Mouse (Mus musculus) heart, embryonic 14.5 days (tissue): ENCODE measurements around the gene Fggy. TPM values are rescaled to one million over a fixed set of nuclear protein-coding genes. Genes with fewer than 3 reads are reported as not detected.
A peak's percentile ranks its signal among the peaks of the same experiment; 100 is the strongest.

ENCODE experiments used
- ATAC-seq: fragments of 200-750 bp; cut with Nextera tagmentation; 2 replicates; pipeline ENCODE4 v1.8.0; 2017; ENCODE audit warnings: low read depth, moderate TSS enrichment; ENCODE audit not compliant: insufficient number of reproducible peaks, insufficient read depth, low FRiP score
- H3K27ac ChIP-seq, 2 experiments: fragments of 200-500 bp in 1 of 2; fragments of 300-500 bp in 1 of 2; sonication (generic) in 1 of 2; replicated peaks in 1 of 2; 2 replicates each; pipeline ENCODE4 v1.5.1; 2012 to 2014; ENCODE audit warnings: low read depth in 2 of 2, low read length in 2 of 2, control low read depth in 1 of 2, mild to moderate bottlenecking in 1 of 2, mixed read lengths in 1 of 2; ENCODE audit not compliant: control insufficient read depth in 1 of 2, insufficient read depth in 1 of 2
- H3K27me3 ChIP-seq: fragments of 300-500 bp; sonication (generic); 2 replicates; pipeline ENCODE4 v1.6.1; 2014; ENCODE audit warnings: mild to moderate bottlenecking, low read length, control low read depth; ENCODE audit not compliant: control insufficient read depth, insufficient read depth
- H3K36me3 ChIP-seq: fragments of 300-500 bp; sonication (generic); 2 replicates; pipeline ENCODE4 v1.6.1; 2014; ENCODE audit warnings: mild to moderate bottlenecking, control low read depth, low read length, mixed read lengths; ENCODE audit not compliant: control insufficient read depth, insufficient read depth
- H3K4me1 ChIP-seq, 2 experiments: fragments of 200-500 bp in 1 of 2; fragments of 300-500 bp in 1 of 2; sonication (generic) in 1 of 2; 2 replicates each; pipeline ENCODE4 v1.6.1; 2012 to 2014; ENCODE audit warnings: low read length in 2 of 2, control low read depth in 1 of 2, mixed read lengths in 1 of 2; ENCODE audit not compliant: control insufficient read depth in 2 of 2, insufficient read depth in 2 of 2
- H3K4me2 ChIP-seq: fragments of 300-500 bp; sonication (generic); 2 replicates; pipeline ENCODE4 v1.6.1; 2014; ENCODE audit warnings: mild to moderate bottlenecking, low read length
- H3K4me3 ChIP-seq, 2 experiments: fragments of 200-500 bp in 1 of 2; fragments of 300-500 bp in 1 of 2; sonication (generic) in 1 of 2; 2 replicates each; pipeline ENCODE4 v1.5.1; 2012 to 2014; ENCODE audit warnings: low read length in 2 of 2, mild to moderate bottlenecking in 2 of 2, control low read depth in 1 of 2, low read depth in 1 of 2, moderate library complexity in 1 of 2; ENCODE audit not compliant: control insufficient read depth in 1 of 2, insufficient read depth in 1 of 2
- H3K9ac ChIP-seq: fragments of 300-500 bp; sonication (generic); 2 replicates; pipeline ENCODE4 v1.6.1; 2014; ENCODE audit warnings: mild to moderate bottlenecking, low read length
- H3K9me3 ChIP-seq: fragments of 300-500 bp; sonication (generic); 2 replicates; pipeline ENCODE4 v1.6.1; 2016; ENCODE audit warnings: low read length, control low read depth; ENCODE audit not compliant: control insufficient read depth
- WGBS: fragments of 180-500 bp; shearing (Covaris S2); extraction: QIAGEN DNeasy Blood & Tissue Kit; methylation state at CpG from one replicate; pipeline ENCODE4 v1.1.7; 2014; 5-methylcytosine and 5-hydroxymethylcytosine counted together
- polyA plus RNA-seq: library from polyadenylated mRNA; unstranded; fragments of >200 nt; fragmentation: Nextera tagmentation; extraction: Ambion mirVana; gene quantifications from 2 replicates; pipeline ENCODE4 v1.2.1, GENCODE M21; 2014

Gene Fggy
- 3.8 and 4.4 TPM in 2 replicates for polyA plus RNA-seq

GRCm38 (mm10) chr4:95557333-95557956 is at the start of gene Fggy:
Gene Fggy (plus strand): TSS chr4:95557507.
- Histone ChIP-seq H3K4me1 (peaks cover 6 to 18% of the 10 kb centered on the region in 2 experiments), H3K27ac (peak within 1 kb of the TSS; percentile 58 to 72), H3K4me3 (peak within 1 kb of the TSS; percentile 40 to 61), H3K27me3 (no peaks in the 10 kb centered on the region), H3K4me2 (peak within 1 kb of the TSS; percentile 65), H3K9ac (peak within 1 kb of the TSS; percentile 66), H3K9me3 (no peaks in the 10 kb centered on the region), H3K36me3 (no peaks in the 10 kb centered on the region)
- peak; percentile 99 for ATAC-seq
- 26% methylated on average over 12 of the region's 12 CpGs for WGBS

GRCm38 (mm10) chr4:95507946-95508311 is 49.4 kb upstream of the Fggy start:
- Histone ChIP-seq H3K27ac (no peak overlapping the region), H3K9ac (no peak overlapping the region), H3K27me3 (no peaks in the 10 kb centered on the region), H3K36me3 (no peaks in the 10 kb centered on the region), H3K4me1 (no peaks in the 10 kb centered on the region), H3K9me3 (no peaks in the 10 kb centered on the region), H3K4me2 (no peak overlapping the region), H3K4me3 (no peak overlapping the region)
- WGBS: 77% methylated on average over 4 of the region's 4 CpGs
- no peak for ATAC-seq

GRCm38 (mm10) chr4:95518382-95518781 is 38.9 kb upstream of the Fggy start:
- ATAC-seq: no peak
- H3K4me2 ChIP-seq: no peak overlapping the region
- WGBS: 32% methylated on average over 1 of the region's 1 CpGs
- H3K4me3 ChIP-seq: no peak overlapping the region
- H3K9ac ChIP-seq: no peak overlapping the region
- H3K9me3 ChIP-seq: no peaks in the 10 kb centered on the region
- H3K36me3 ChIP-seq: no peaks in the 10 kb centered on the region
- H3K27ac ChIP-seq: no peak overlapping the region
- no peaks in the 10 kb centered on the region for H3K27me3 ChIP-seq
- H3K4me1 ChIP-seq: no peaks in the 10 kb centered on the region

- Histone ChIP-seq H3K36me3 (no peaks in the 10 kb centered on the region), H3K4me1 (no peaks in the 10 kb centered on the region), H3K4me2 (no peak overlapping the region), H3K4me3 (no peak overlapping the region), H3K27me3 (no peaks in the 10 kb centered on the region), H3K27ac (no peak overlapping the region), H3K9ac (no peak overlapping the region), H3K9me3 (no peaks in the 10 kb centered on the region)
- 69% methylated on average over 4 of the region's 4 CpGs for WGBS
- no peak for ATAC-seq
Measured at GRCm38 (mm10) chr4:95519975-95520642, 37.2 kb upstream of the Fggy start.

GRCm38 (mm10) chr4:95520643-95521032 is 36.7 kb upstream of the Fggy start:
- Histone ChIP-seq H3K4me2 (no peak overlapping the region), H3K27me3 (no peaks in the 10 kb centered on the region), H3K36me3 (no peaks in the 10 kb centered on the region), H3K4me3 (no peak overlapping the region), H3K9ac (no peak overlapping the region), H3K27ac (no peak overlapping the region), H3K4me1 (no peaks in the 10 kb centered on the region), H3K9me3 (no peaks in the 10 kb centered on the region)
- WGBS: 85% methylated on average over 2 of the region's 2 CpGs
- no peak for ATAC-seq

GRCm38 (mm10) chr4:95526588-95526987 is 30.7 kb upstream of the Fggy start:
- Histone ChIP-seq H3K27ac (no peak overlapping the region), H3K9ac (no peak overlapping the region), H3K4me1 (no peaks in the 10 kb centered on the region), H3K36me3 (no peaks in the 10 kb centered on the region), H3K27me3 (no peaks in the 10 kb centered on the region), H3K4me2 (no peak overlapping the region), H3K9me3 (no peaks in the 10 kb centered on the region), H3K4me3 (no peak overlapping the region)
- 86% methylated on average over 4 of the region's 4 CpGs for WGBS
- no peak for ATAC-seq

GRCm38 (mm10) chr4:95530757-95531156 is 26.6 kb upstream of the Fggy start:
- WGBS: 49% methylated on average over 2 of the region's 2 CpGs
- no peaks in the 10 kb centered on the region for H3K9me3 ChIP-seq
- H3K36me3 ChIP-seq: no peaks in the 10 kb centered on the region
- no peak overlapping the region for H3K27ac ChIP-seq
- no peaks in the 10 kb centered on the region for H3K27me3 ChIP-seq
- H3K9ac ChIP-seq: no peak overlapping the region
- H3K4me2 ChIP-seq: no peak overlapping the region
- no peaks in the 10 kb centered on the region for H3K4me1 ChIP-seq
- no peak overlapping the region for H3K4me3 ChIP-seq
- no peak for ATAC-seq

GRCm38 (mm10) chr4:95533946-95534345 is 23.4 kb upstream of the Fggy start:
- H3K9me3 ChIP-seq: no peaks in the 10 kb centered on the region
- no peak for ATAC-seq
- WGBS: 78% methylated on average over 3 of the region's 3 CpGs

More at GRCm38 (mm10) chr4:95533946-95534345, 23.4 kb upstream of the Fggy start:
- Histone ChIP-seq H3K36me3 (no peaks in the 10 kb centered on the region), H3K4me2 (no peak overlapping the region), H3K27me3 (no peaks in the 10 kb centered on the region), H3K9ac (no peak overlapping the region), H3K4me1 (no peaks in the 10 kb centered on the region), H3K4me3 (no peak overlapping the region), H3K27ac (no peak overlapping the region)
